Mouse (Mus musculus) testis, adult 2 months (tissue): ENCODE data around the gene Kcnc3.

Source experiments
- CTCF ChIP-seq: fragments of 200-500 bp; IDR thresholded peaks from 2 replicates; pipeline ENCODE4 v1.5.1; 2012; ENCODE audit warnings: low read depth, mild to moderate bottlenecking, inconsistent platforms, low read length, moderate library complexity; ENCODE audit not compliant: control insufficient read depth, insufficient read depth, insufficient replicate concordance
- POLR2A ChIP-seq: fragments of 200-500 bp; IDR thresholded peaks from 2 replicates; pipeline ENCODE4 v1.6.1; 2012; ENCODE audit warnings: low read depth, mild to moderate bottlenecking, inconsistent platforms, low read length, moderate library complexity; ENCODE audit not compliant: control insufficient read depth

- TF ChIP-seq CTCF (no peak), POLR2A (no peak)
These were observed 42.7 kb upstream of the Kcnc3 start for GRCm38 (mm10) chr7:44547725-44548124.
